Mouse (Mus musculus) cerebellum, adult 2 months (tissue): Measurements from ENCODE around the gene Nrsn2. TPM values are rescaled to one million over a fixed set of nuclear protein-coding genes. Genes with fewer than 3 reads are reported as not detected.

Experiments
- DNase-seq, 2 experiments: peaks; one replicate each; pipeline ENCODE4 v3.0.0; 2021
- H3K27ac ChIP-seq: fragments of 200-500 bp; 2 replicates; pipeline ENCODE4 v1.5.1; 2012; ENCODE audit warnings: low read length, control low read depth, inconsistent platforms; ENCODE audit not compliant: insufficient read depth
- H3K27me3 ChIP-seq: fragments of 200-500 bp; 2 replicates; pipeline ENCODE4 v1.6.1; 2012; ENCODE audit warnings: inconsistent platforms, mild to moderate bottlenecking, low read length, moderate library complexity; ENCODE audit not compliant: control insufficient read depth, insufficient read depth
- H3K4me1 ChIP-seq: fragments of 200-500 bp; 2 replicates; pipeline ENCODE4 v1.6.1; 2011; ENCODE audit warnings: low read length; ENCODE audit not compliant: control insufficient read depth, insufficient read depth
- H3K4me3 ChIP-seq: fragments of 200-500 bp; replicated peaks from 2 replicates; pipeline ENCODE3; 2011; ENCODE audit warnings: mild to moderate bottlenecking, low read depth, low read length, control low read depth; ENCODE audit not compliant: insufficient read depth
- CTCF ChIP-seq: fragments of 200-500 bp; IDR thresholded peaks from 2 replicates; pipeline ENCODE4 v1.5.1; 2011; ENCODE audit warnings: low read depth, mild to moderate bottlenecking, control low read depth, low read length, moderate library complexity, borderline replicate concordance; ENCODE audit not compliant: insufficient read depth
- POLR2A ChIP-seq: fragments of 200-500 bp; IDR thresholded peaks from 2 replicates; pipeline ENCODE4 v1.6.1; 2011; ENCODE audit warnings: low read length, control low read depth, borderline replicate concordance; ENCODE audit not compliant: insufficient read depth
- WGBS: fragments of 180-500 bp; shearing (Covaris S2); methylation state at CpG from one replicate; pipeline ENCODE4 v1.1.7; 2018; 5-methylcytosine and 5-hydroxymethylcytosine counted together
- polyA plus RNA-seq: library from polyadenylated mRNA; depleted of rRNA; stranded (reverse); fragments of >200 nt; gene quantifications from 2 replicates; pipeline ENCODE4 v1.2.3, GENCODE M21; 2012

Gene Nrsn2
- polyA plus RNA-seq, 1 experiment: 142 TPM

- peak overlapping the region; percentile 82; the same call in 1 of the 2 replicates for H3K27ac ChIP-seq
- peaks cover 18% of the 10 kb centered on the region for H3K4me1 ChIP-seq
- WGBS: 43% methylated on average over 7 of the region's 7 CpGs
- H3K27me3 ChIP-seq: no peaks in the 10 kb centered on the region
- DNase-seq: no peak
- TF ChIP-seq CTCF (no peak), POLR2A (no peak)
- peak overlapping the region; percentile 35 for H3K4me3 ChIP-seq
These were observed 35.0 kb upstream of the Nrsn2 start for GRCm38 (mm10) chr2:152411471-152411870.

DNA sequence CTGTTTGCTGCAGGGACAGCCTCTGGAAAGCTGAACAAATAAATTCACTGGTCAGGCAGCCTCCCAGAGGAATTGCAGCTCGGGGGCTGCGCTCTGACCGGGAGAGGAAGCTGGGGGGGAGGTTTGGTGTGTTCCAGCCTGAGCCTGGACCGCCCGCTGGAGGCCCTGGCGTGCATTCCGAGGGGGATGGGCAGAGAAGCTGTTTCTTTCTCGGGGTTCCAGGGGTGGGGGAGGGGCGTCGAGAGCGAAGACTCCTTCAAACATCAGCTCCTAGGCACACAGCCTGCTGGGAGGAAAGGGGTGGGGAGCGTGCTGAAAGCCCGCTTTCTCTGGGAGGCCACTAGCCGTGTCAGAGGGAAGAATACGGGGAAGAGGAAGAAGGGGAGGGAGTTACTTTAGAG is 34.5 kb upstream of the Nrsn2 start:
- H3K27me3 ChIP-seq: no peaks in the 10 kb centered on the region
- H3K27ac ChIP-seq: peak overlapping the region; percentile 82
- TF ChIP-seq CTCF (no peak), POLR2A (no peak)
- H3K4me3 ChIP-seq: peak overlapping the region; percentile 35
- DNase-seq: peak; percentile 70 to 72
- WGBS: 4% methylated on average over 15 of the region's 15 CpGs
- H3K4me1 ChIP-seq: peaks cover 18% of the 10 kb centered on the region

- no peaks in the 10 kb centered on the region for H3K27me3 ChIP-seq
- WGBS: 85% methylated on average over 6 of the region's 6 CpGs
- no peak overlapping the region for H3K27ac ChIP-seq
- peaks cover 17% of the 10 kb centered on the region for H3K4me1 ChIP-seq
- TF ChIP-seq POLR2A (no peak), CTCF (no peak)
- no peak for DNase-seq
- H3K4me3 ChIP-seq: no peak overlapping the region
These were observed 33.3 kb upstream of the Nrsn2 start for GRCm38 (mm10) chr2:152409781-152410180.

GRCm38 (mm10) chr2:152406126-152406525 is 29.7 kb upstream of the Nrsn2 start:
- H3K4me1 ChIP-seq: peaks cover 11% of the 10 kb centered on the region
- H3K27me3 ChIP-seq: no peaks in the 10 kb centered on the region
- H3K4me3 ChIP-seq: peak overlapping the region; percentile 49
- WGBS: under 1% methylated on average over 19 of the region's 19 CpGs
- TF ChIP-seq CTCF (no peak), POLR2A (no peak)
- no peak overlapping the region for H3K27ac ChIP-seq
- peak; percentile 95 to 98 for DNase-seq

DNA sequence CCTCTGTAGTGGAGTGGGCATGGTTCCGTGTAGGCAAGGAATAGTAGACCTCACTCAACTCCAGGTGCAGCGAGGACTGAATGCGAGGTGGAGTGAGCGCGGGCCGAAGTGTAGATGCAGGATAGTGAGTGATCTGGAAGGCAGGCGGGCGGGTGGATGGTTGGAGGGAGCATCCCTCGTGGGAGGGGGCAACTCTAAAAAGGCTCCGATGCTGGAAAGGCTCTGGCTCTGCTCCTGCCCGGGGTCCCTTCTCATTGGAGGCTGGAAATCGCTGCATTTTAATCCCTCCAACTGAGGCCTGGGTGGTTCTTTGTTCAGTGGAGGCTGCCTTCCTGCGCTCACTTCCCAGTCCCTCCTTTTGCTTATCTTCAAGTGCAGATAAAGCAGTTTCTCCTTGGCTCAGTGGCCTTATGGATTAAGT is 22.7 kb upstream of the Nrsn2 start:
- no peak for TF ChIP-seq POLR2A
- no peak for TF ChIP-seq CTCF
- no peak for DNase-seq
- Histone ChIP-seq H3K27me3 (no peaks in the 10 kb centered on the region), H3K27ac (no peak overlapping the region), H3K4me1 (0 out of 2 replicates have a peak, but pooled peaks cover 8% of the 10 kb centered on the region), H3K4me3 (peak overlapping the region; percentile 67)
- WGBS: 12% methylated on average over 13 of the region's 13 CpGs

GRCm38 (mm10) chr2:152398691-152399090 is 22.3 kb upstream of the Nrsn2 start:
- peak overlapping the region; percentile 35; the same call in 1 of the 2 replicates for H3K27ac ChIP-seq
- 0 out of 2 replicates have a peak, but pooled peaks cover 8% of the 10 kb centered on the region for H3K4me1 ChIP-seq
- WGBS: under 1% methylated on average over 38 of the region's 38 CpGs
- no peak for TF ChIP-seq CTCF
- peak; percentile 16; the same call in 1 of the 2 replicates for TF ChIP-seq POLR2A
- DNase-seq: peak; percentile 81 to 87
- peak overlapping the region; percentile 67 for H3K4me3 ChIP-seq
- no peaks in the 10 kb centered on the region for H3K27me3 ChIP-seq

- H3K27me3 ChIP-seq: no peaks in the 10 kb centered on the region
- TF ChIP-seq POLR2A (0 out of 2 replicates have a peak, but pooled peaks have one; percentile 23), CTCF (no peak)
- WGBS: 1% methylated on average over 99 of the region's 104 CpGs
- H3K4me3 ChIP-seq: peak within 1 kb of the TSS; percentile 78
- peak; percentile 92 for DNase-seq
- H3K27ac ChIP-seq: peak within 1 kb of the TSS; percentile 71
- 0 out of 2 replicates have a peak, but pooled peaks cover 8% of the 10 kb centered on the region for H3K4me1 ChIP-seq
These were observed 21.4 kb upstream of the Nrsn2 start, which contains the start of gene Sox12 for GRCm38 (mm10) chr2:152397680-152398435. Sox12 (minus strand) TSS chr2:152398063.

- peak; percentile 57 to 67 for DNase-seq
- TF ChIP-seq CTCF: no peak
- no peak for TF ChIP-seq POLR2A
- WGBS: under 1% methylated on average over 76 of the region's 77 CpGs
- H3K27me3 ChIP-seq: no peaks in the 10 kb centered on the region
- peak overlapping the region; percentile 78 for H3K4me3 ChIP-seq
- 0 out of 2 replicates have a peak, but pooled peaks cover 8% of the 10 kb centered on the region for H3K4me1 ChIP-seq
- H3K27ac ChIP-seq: peak overlapping the region; percentile 71
These were observed 20.7 kb upstream of the Nrsn2 start for GRCm38 (mm10) chr2:152397004-152397589.
